Mouse (Mus musculus) gastrocnemius, adult 2 months (tissue): ENCODE data around the gene Abhd15. TPM values are rescaled to one million over a fixed set of nuclear protein-coding genes. Genes with fewer than 3 reads are reported as not detected.
"Not testable (repeated sequence)": the region's sequence is repeated elsewhere in the genome, so short reads cannot be mapped to it uniquely, and the experiment has no call there.

Experiments used
- DNase-seq: peaks from one replicate; pipeline ENCODE4 v3.0.0; 2022
- H3K27ac ChIP-seq: fragments of 200-600 bp; 2 replicates; pipeline ENCODE4 v1.8.1; 2022; ENCODE audit warnings: mild to moderate bottlenecking
- H3K4me3 ChIP-seq: fragments of 200-600 bp; 2 replicates; pipeline ENCODE4 v1.8.1; 2022; ENCODE audit warnings: mild to moderate bottlenecking, moderate library complexity
- CTCF ChIP-seq: fragments of 200-600 bp; IDR thresholded peaks from 2 replicates; pipeline ENCODE4 v1.8.1; 2022; ENCODE audit warnings: antibody characterized with exemption, mild to moderate bottlenecking, moderate library complexity
- intact Hi-C: fragments of 180-260 bp; cut with DNase I; formaldehyde crosslinking; loops from one replicate; pipeline ENCODE4 v1.15.1; 2025
- total RNA-seq, 2 experiments: library from RNA; stranded (reverse); gene quantifications; 2 replicates each; pipeline ENCODE4 v1.2.3; 2021

The Abhd15 gene
- total RNA-seq, 2 experiments from 2014 or later, result 0.18 to 0.50 TPM

GRCm38 (mm10) chr11:77518051-77518798, 3.3 kb downstream of the Abhd15 start:
- intact Hi-C loops, result loop anchor here (10.0 kb wide), 1 partner anchor 277 kb away; no protein-coding TSS in a partner anchor
- H3K4me3 ChIP-seq, result no peak overlapping the region
- no peak for DNase-seq
- TF ChIP-seq CTCF, result no peak
- H3K27ac ChIP-seq, result no peak overlapping the region

- intact Hi-C loops, result loop anchor here (10.0 kb wide), 1 partner anchor 276 kb away; no protein-coding TSS in a partner anchor
- H3K4me3 ChIP-seq, result no peak within 1 kb of the TSS
- H3K27ac ChIP-seq, result 0 out of 2 replicates have a peak within 1 kb of the TSS, but pooled peaks have one; percentile 5
- no peak for DNase-seq
- TF ChIP-seq CTCF, result no peak
These were observed 4.1 kb downstream of the Abhd15 start, which contains the start of gene Gm10392 for GRCm38 (mm10) chr11:77519043-77519442. Gene Gm10392 (minus strand): TSS chr11:77519198.

- DNase-seq, result peak; percentile 38
- no peak overlapping the region for H3K27ac ChIP-seq
- no peak for TF ChIP-seq CTCF
- H3K4me3 ChIP-seq, result no peak overlapping the region
- intact Hi-C loops, result no loop called here
These were observed 5.9 kb downstream of the Abhd15 start for GRCm38 (mm10) chr11:77520601-77521529.

- intact Hi-C loops, result no loop called here
- no peak for DNase-seq
- H3K27ac ChIP-seq, result no peak overlapping the region
- H3K4me3 ChIP-seq, result no peak overlapping the region
- TF ChIP-seq CTCF, result peak; percentile 5; the same call in 1 of the 2 replicates
These were observed 11.0 kb downstream of the Abhd15 start for GRCm38 (mm10) chr11:77525804-77526486.

GRCm38 (mm10) chr11:77528420-77528819, 13.5 kb downstream of the Abhd15 start:
- DNase-seq, H3K27ac ChIP-seq, intact Hi-C loops, H3K4me3 ChIP-seq: not testable (repeated sequence)

GRCm38 (mm10) chr11:77529644-77530043, 14.7 kb downstream of the Abhd15 start:
- intact Hi-C loops, result no loop called here
- DNase-seq, result no peak

GRCm38 (mm10) chr11:77530862-77531261, 15.9 kb downstream of the Abhd15 start:
- intact Hi-C loops, result no loop called here
- TF ChIP-seq CTCF, result no peak
- no peak overlapping the region for H3K4me3 ChIP-seq
- no peak overlapping the region for H3K27ac ChIP-seq
- no peak for DNase-seq

More at GRCm38 (mm10) chr11:77529644-77530043, 14.7 kb downstream of the Abhd15 start:
- no peak for TF ChIP-seq CTCF
- H3K4me3 ChIP-seq, result no peak overlapping the region
- H3K27ac ChIP-seq, result no peak overlapping the region

GRCm38 (mm10) chr11:77532202-77532846, 17.4 kb downstream of the Abhd15 start:
- no peak overlapping the region for H3K27ac ChIP-seq
- no peak for TF ChIP-seq CTCF
- H3K4me3 ChIP-seq, result no peak overlapping the region
- DNase-seq, result no peak
- intact Hi-C loops, result no loop called here

- no peak for TF ChIP-seq CTCF
- H3K27ac ChIP-seq, result no peak overlapping the region
- DNase-seq, result no peak
- H3K4me3 ChIP-seq, result no peak overlapping the region
- intact Hi-C loops, result no loop called here
These were observed 30.3 kb downstream of the Abhd15 start for GRCm38 (mm10) chr11:77545261-77545660.

GRCm38 (mm10) chr11:77585201-77585600, 70.3 kb downstream of the Abhd15 start:
- H3K4me3 ChIP-seq, result no peak overlapping the region
- no peak for DNase-seq
- intact Hi-C loops, result no loop called here
- no peak overlapping the region; the same call in 1 of the 2 replicates for H3K27ac ChIP-seq
- no peak for TF ChIP-seq CTCF

Other genes with a start within 250 kb of the Abhd15 start
- gene Coro6, start 52.7 kb upstream of the Abhd15 start, total RNA-seq, result 100 to 1,000 TPM; 165 to 257 TPM
- 10 to 100 TPM in 1 of 2 experiments, 1 to 10 TPM in 1; 9.5 to 10.8 TPM for gene Ankrd13b, start 25.4 kb upstream of the Abhd15 start, total RNA-seq
- gene Git1, start 21.6 kb upstream of the Abhd15 start, total RNA-seq, result 10 to 100 TPM; 25.9 to 33.3 TPM
- 1 to 10 TPM; 2.3 to 5.0 TPM for gene Trp53i13, start 859 bp downstream of the Abhd15 start, total RNA-seq
- not detected for gene Gm10392, start 4.1 kb downstream of the Abhd15 start, total RNA-seq
- 10 to 100 TPM; 37.7 to 48.4 TPM for gene Taok1, start 92.7 kb downstream of the Abhd15 start, total RNA-seq
- 10 to 100 TPM; 36.9 to 43.8 TPM for gene Nufip2, start 171.0 kb downstream of the Abhd15 start, total RNA-seq
- gene Cryba1, start 210.2 kb downstream of the Abhd15 start, total RNA-seq, result not detected
- 100 to 1,000 TPM; 345 to 399 TPM for gene Myo18a, start 248.1 kb downstream of the Abhd15 start, total RNA-seq